Mouse (Mus musculus) common myeloid progenitor, adult 5-6 weeks (primary cell): ENCODE results near the gene Wdr86. TPM values are rescaled to one million over a fixed set of nuclear protein-coding genes. Genes with fewer than 3 reads are reported as not detected.

Experiments used
- ATAC-seq: replicated peaks from 2 replicates; pipeline ENCODE4 v1.8.0; 2016; ENCODE audit warnings: low read depth, mild to moderate bottlenecking, moderate TSS enrichment, inconsistent platforms; ENCODE audit not compliant: poor library complexity, severe bottlenecking
- total RNA-seq: library from RNA; stranded (forward); fragments of 200-1000, 187-1606 nt; gene quantifications from 2 replicates; pipeline ENCODE4 v1.2.3, GENCODE M21; 2017

Gene Wdr86
- total RNA-seq, 1 experiment from 2014 or later: 0.64 TPM

- no peak for ATAC-seq
Measured at GRCm38 (mm10) chr5:24733771-24734426, 3.4 kb upstream of the Wdr86 start.

GRCm38 (mm10) chr5:24733134-24733533, 2.6 kb upstream of the Wdr86 start:
- ATAC-seq: no peak

GRCm38 (mm10) chr5:24730986-24731385, 459 bp upstream of the Wdr86 start:
- ATAC-seq: peak; percentile 26; the same call in 1 of the 2 replicates

- ATAC-seq: peak; percentile 10; the same call in 1 of the 2 replicates
Measured at GRCm38 (mm10) chr5:24729797-24730487, 585 bp downstream of the Wdr86 start.

GRCm38 (mm10) chr5:24726901-24727836, 3.4 kb downstream of the Wdr86 start:
- no peak for ATAC-seq

- ATAC-seq: no peak
Measured at GRCm38 (mm10) chr5:24725897-24726296, 4.6 kb downstream of the Wdr86 start.

GRCm38 (mm10) chr5:24724805-24725204, 5.7 kb downstream of the Wdr86 start:
- no peak for ATAC-seq

GRCm38 (mm10) chr5:24724270-24724634, 6.3 kb downstream of the Wdr86 start:
- no peak for ATAC-seq

- no peak for ATAC-seq
Measured at GRCm38 (mm10) chr5:24723527-24724269, 6.8 kb downstream of the Wdr86 start.

GRCm38 (mm10) chr5:24719852-24720251, 10.7 kb downstream of the Wdr86 start:
- peak; percentile 59 for ATAC-seq

GRCm38 (mm10) chr5:24718076-24718475, 12.5 kb downstream of the Wdr86 start:
- ATAC-seq: no peak

GRCm38 (mm10) chr5:24713987-24714386, 16.5 kb downstream of the Wdr86 start:
- no peak for ATAC-seq

GRCm38 (mm10) chr5:24713199-24713598, 17.3 kb downstream of the Wdr86 start:
- no peak for ATAC-seq

- ATAC-seq: no peak
Measured at GRCm38 (mm10) chr5:24711615-24712014, 18.9 kb downstream of the Wdr86 start.

- ATAC-seq: no peak
Measured at GRCm38 (mm10) chr5:24709962-24710361, 20.6 kb downstream of the Wdr86 start.

GRCm38 (mm10) chr5:24704615-24705014, 25.9 kb downstream of the Wdr86 start:
- ATAC-seq: no peak

GRCm38 (mm10) chr5:24701271-24701670, 29.3 kb downstream of the Wdr86 start:
- no peak for ATAC-seq

GRCm38 (mm10) chr5:24696704-24697103, 33.8 kb downstream of the Wdr86 start:
- ATAC-seq: no peak

- ATAC-seq: peak; percentile 73
Measured at GRCm38 (mm10) chr5:24687696-24688095, 42.8 kb downstream of the Wdr86 start.
